Mouse (Mus musculus) limb, embryonic 11.5 days (tissue): ENCODE measurements around the gene Trim52. TPM values are rescaled to one million over a fixed set of nuclear protein-coding genes. Genes with fewer than 3 reads are reported as not detected.
"Not testable (repeated sequence)": the region's sequence is repeated elsewhere in the genome, so short reads cannot be mapped to it uniquely, and the experiment has no call there.

ENCODE experiments used
- ATAC-seq: fragments of 200-750 bp; cut with Nextera tagmentation; 2 replicates; pipeline ENCODE4 v1.8.0; 2017; ENCODE audit warnings: low read depth; ENCODE audit not compliant: insufficient number of reproducible peaks, low FRiP score, low TSS enrichment
- DNase-seq: peaks from one replicate; pipeline ENCODE4 v3.0.0-alpha.2; 2015; ENCODE audit warnings: low spot score
- H3K27ac ChIP-seq: fragments of 300-500 bp; sonication (generic); replicated peaks from 2 replicates; pipeline ENCODE4 v1.5.1; 2014; ENCODE audit warnings: low read depth, mild to moderate bottlenecking, low read length
- H3K27me3 ChIP-seq: fragments of 300-500 bp; sonication (generic); 2 replicates; pipeline ENCODE4 v1.6.1; 2014; ENCODE audit warnings: mild to moderate bottlenecking, low read length, mixed read lengths; ENCODE audit not compliant: control insufficient read depth, insufficient read depth
- H3K36me3 ChIP-seq: fragments of 300-500 bp; sonication (generic); 2 replicates; pipeline ENCODE4 v1.6.1; 2014; ENCODE audit warnings: mild to moderate bottlenecking, low read length, moderate library complexity, mixed read lengths; ENCODE audit not compliant: control insufficient read depth, insufficient read depth
- H3K4me1 ChIP-seq: fragments of 300-500 bp; sonication (generic); 2 replicates; pipeline ENCODE4 v1.6.1; 2014; ENCODE audit warnings: low read length, mixed read lengths; ENCODE audit not compliant: control insufficient read depth, insufficient read depth
- H3K4me2 ChIP-seq: fragments of 300-500 bp; sonication (generic); 2 replicates; pipeline ENCODE4 v1.6.1; 2014; ENCODE audit warnings: low read depth, mild to moderate bottlenecking, moderate library complexity; ENCODE audit not compliant: severe bottlenecking
- H3K4me3 ChIP-seq: fragments of 300-500 bp; sonication (generic); 2 replicates; pipeline ENCODE4 v1.5.1; 2014; ENCODE audit warnings: low read depth, low read length
- H3K9ac ChIP-seq: fragments of 300-500 bp; sonication (generic); 2 replicates; pipeline ENCODE4 v1.6.1; 2014; ENCODE audit warnings: mild to moderate bottlenecking, low read length
- H3K9me3 ChIP-seq: fragments of 300-500 bp; sonication (generic); 2 replicates; pipeline ENCODE4 v1.6.1; 2016; ENCODE audit warnings: low read length; ENCODE audit not compliant: control insufficient read depth
- WGBS: fragments of 180-500 bp; shearing (Covaris S2); extraction: QIAGEN DNeasy Blood & Tissue Kit; methylation state at CpG from one replicate; pipeline ENCODE4 v1.1.7; 2014; 5-methylcytosine and 5-hydroxymethylcytosine counted together
- polyA plus RNA-seq: library from polyadenylated mRNA; unstranded; fragments of >200 nt; fragmentation: Nextera tagmentation; extraction: Ambion mirVana; gene quantifications from 2 replicates; pipeline ENCODE4 v1.2.1, GENCODE M21; 2014

Trim52 gene
- polyA plus RNA-seq, 1 experiment from 2014 or later = not detected

DNA sequence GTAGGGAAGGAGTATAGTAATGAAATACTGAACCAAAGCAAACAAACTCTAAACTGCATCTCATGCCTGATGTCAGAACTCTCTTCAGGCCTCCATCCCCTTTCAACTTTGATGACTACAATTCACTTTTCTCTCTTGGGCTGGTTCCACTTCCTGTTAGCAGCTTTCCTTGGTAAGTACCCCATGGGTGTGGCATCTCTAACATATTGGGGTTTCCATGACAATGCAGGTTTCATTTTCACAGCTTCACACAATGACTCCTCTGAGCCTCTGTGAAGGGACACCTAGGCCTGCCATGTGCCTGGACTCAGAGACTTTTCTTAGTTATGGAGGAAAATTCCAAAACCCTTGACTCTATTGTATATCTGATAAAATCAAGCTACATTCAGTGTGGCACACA lies 30.3 kb downstream of the Trim52 start:
- H3K4me1 ChIP-seq = no peaks in the 10 kb centered on the region
- H3K9me3 ChIP-seq = no peaks in the 10 kb centered on the region
- H3K4me3 ChIP-seq = no peak overlapping the region
- no peaks in the 10 kb centered on the region for H3K27me3 ChIP-seq
- no peak overlapping the region for H3K27ac ChIP-seq
- no peak for DNase-seq
- H3K9ac ChIP-seq = no peak overlapping the region
- H3K4me2 ChIP-seq = no peak overlapping the region
- no peak for ATAC-seq
- H3K36me3 ChIP-seq = no peaks in the 10 kb centered on the region

DNA sequence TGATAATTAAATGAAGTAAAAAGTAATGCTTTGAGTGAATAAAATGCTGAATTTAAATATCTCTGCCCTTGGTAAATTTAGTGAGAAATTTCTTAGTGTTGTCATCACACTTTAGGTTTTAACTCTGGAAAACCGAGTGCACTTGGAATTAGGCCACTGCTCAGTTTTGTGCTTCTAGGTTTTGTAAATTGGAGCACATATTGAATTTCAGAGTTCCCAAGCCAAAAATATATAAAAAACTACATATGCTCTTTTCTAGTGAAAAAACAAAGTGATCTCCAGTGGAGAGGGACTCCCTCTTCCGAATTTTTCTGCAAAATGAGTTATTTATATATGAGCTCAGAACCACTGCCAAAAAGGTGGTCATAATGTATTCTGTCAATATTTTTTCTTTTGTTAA lies 45.2 kb downstream of the Trim52 start:
- no peaks in the 10 kb centered on the region for H3K27me3 ChIP-seq
- H3K4me3 ChIP-seq = no peak overlapping the region
- no peak overlapping the region for H3K9ac ChIP-seq
- WGBS = 82% methylated on average over 2 of the region's 2 CpGs
- no peak overlapping the region for H3K4me2 ChIP-seq
- H3K36me3 ChIP-seq = no peaks in the 10 kb centered on the region
- ATAC-seq (no peak), DNase-seq (no peak)
- no peak overlapping the region for H3K27ac ChIP-seq
- no peaks in the 10 kb centered on the region for H3K4me1 ChIP-seq
- no peaks in the 10 kb centered on the region for H3K9me3 ChIP-seq

GRCm38 (mm10) chr14:106154879-106155576 lies 49.0 kb downstream of the Trim52 start:
- no peak overlapping the region for H3K4me2 ChIP-seq
- DNase-seq (no peak), ATAC-seq (no peak)
- no peaks in the 10 kb centered on the region for H3K27me3 ChIP-seq
- H3K4me3 ChIP-seq = no peak overlapping the region
- H3K36me3 ChIP-seq = no peaks in the 10 kb centered on the region
- 64% methylated on average over 7 of the region's 7 CpGs for WGBS
- no peaks in the 10 kb centered on the region for H3K4me1 ChIP-seq
- H3K9me3 ChIP-seq = no peaks in the 10 kb centered on the region
- no peak overlapping the region for H3K27ac ChIP-seq
- no peak overlapping the region for H3K9ac ChIP-seq

DNA sequence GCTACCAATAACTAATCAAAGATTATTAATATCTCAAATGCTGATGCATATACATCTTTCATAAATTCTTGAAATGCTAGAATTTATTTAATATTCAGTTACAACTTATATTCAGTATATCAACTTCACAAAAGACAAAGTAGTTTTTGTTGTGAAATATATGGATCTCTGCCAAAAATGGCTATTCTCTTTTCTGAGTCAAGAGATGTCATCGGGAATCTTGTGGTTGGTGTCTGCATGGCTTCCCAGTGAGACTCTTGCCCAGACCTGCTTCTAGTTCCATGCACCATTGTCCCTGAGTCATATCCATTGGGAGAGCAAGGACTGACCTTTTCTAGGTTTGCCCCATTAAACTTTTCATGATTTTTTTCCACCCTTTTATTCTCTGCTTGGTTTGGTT lies 50.5 kb downstream of the Trim52 start:
- no peak for ATAC-seq
- H3K4me2 ChIP-seq = no peak overlapping the region
- H3K4me1 ChIP-seq = no peaks in the 10 kb centered on the region
- no peak overlapping the region for H3K4me3 ChIP-seq
- no peaks in the 10 kb centered on the region for H3K27me3 ChIP-seq
- DNase-seq = no peak
- no peak overlapping the region for H3K9ac ChIP-seq
- H3K36me3 ChIP-seq = no peaks in the 10 kb centered on the region
- H3K9me3 ChIP-seq = no peaks in the 10 kb centered on the region
- WGBS = 93% methylated on average over 1 of the region's 1 CpGs
- H3K27ac ChIP-seq = no peak overlapping the region

- WGBS = 71% methylated on average over 3 of the region's 3 CpGs
- no peak for DNase-seq
Measured at GRCm38 (mm10) chr14:106162331-106162730, 56.3 kb downstream of the Trim52 start.

GRCm38 (mm10) chr14:106163196-106163595 lies 57.2 kb downstream of the Trim52 start:
- no peak overlapping the region for H3K27ac ChIP-seq
- H3K27me3 ChIP-seq = no peaks in the 10 kb centered on the region
- H3K4me1 ChIP-seq = no peaks in the 10 kb centered on the region
- no peak overlapping the region for H3K4me2 ChIP-seq
- no peak for ATAC-seq
- no peaks in the 10 kb centered on the region for H3K36me3 ChIP-seq
- no peak overlapping the region for H3K9ac ChIP-seq
- DNase-seq = no peak
- no peak overlapping the region for H3K4me3 ChIP-seq
- no peaks in the 10 kb centered on the region for H3K9me3 ChIP-seq

More at GRCm38 (mm10) chr14:106162331-106162730, 56.3 kb downstream of the Trim52 start:
- no peaks in the 10 kb centered on the region for H3K27me3 ChIP-seq
- H3K9ac ChIP-seq = no peak overlapping the region
- no peak overlapping the region for H3K4me3 ChIP-seq
- no peaks in the 10 kb centered on the region for H3K4me1 ChIP-seq
- no peak overlapping the region for H3K27ac ChIP-seq
- no peak overlapping the region for H3K4me2 ChIP-seq
- no peaks in the 10 kb centered on the region for H3K9me3 ChIP-seq
- H3K36me3 ChIP-seq = no peaks in the 10 kb centered on the region
- no peak for ATAC-seq

DNA sequence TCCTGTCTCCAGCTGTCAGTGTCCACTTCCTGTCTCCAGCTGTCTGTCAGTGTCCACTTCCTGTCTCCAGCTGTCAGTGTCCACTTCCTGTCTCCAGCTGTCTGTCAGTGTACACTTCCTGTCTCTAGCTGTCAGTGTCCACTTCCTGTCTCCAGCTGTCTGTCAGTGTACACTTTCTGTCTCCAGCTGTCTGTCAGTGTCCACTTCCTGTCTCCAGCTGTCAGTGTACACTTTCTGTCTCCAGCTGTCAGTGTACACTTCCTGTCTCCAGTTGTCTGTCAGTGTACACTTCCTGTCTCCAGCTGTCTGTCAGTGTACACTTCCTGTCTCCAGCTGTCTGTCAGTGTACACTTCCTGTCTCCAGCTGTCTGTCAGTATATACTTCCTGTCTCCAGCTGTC lies 57.9 kb downstream of the Trim52 start:
- not testable (repeated sequence) for H3K27ac ChIP-seq, ATAC-seq, H3K9me3 ChIP-seq, DNase-seq, H3K4me3 ChIP-seq, H3K36me3 ChIP-seq, H3K4me2 ChIP-seq, H3K4me1 ChIP-seq, H3K27me3 ChIP-seq, H3K9ac ChIP-seq

GRCm38 (mm10) chr14:106176879-106177278 lies 70.9 kb downstream of the Trim52 start:
- 83% methylated on average over 5 of the region's 5 CpGs for WGBS
- no peak overlapping the region for H3K9ac ChIP-seq
- DNase-seq = no peak
- H3K9me3 ChIP-seq = no peaks in the 10 kb centered on the region
- H3K4me1 ChIP-seq = no peaks in the 10 kb centered on the region
- H3K4me3 ChIP-seq = no peak overlapping the region
- no peak for ATAC-seq
- H3K4me2 ChIP-seq = no peak overlapping the region
- no peak overlapping the region for H3K27ac ChIP-seq
- H3K36me3 ChIP-seq = no peaks in the 10 kb centered on the region
- H3K27me3 ChIP-seq = no peaks in the 10 kb centered on the region

DNA sequence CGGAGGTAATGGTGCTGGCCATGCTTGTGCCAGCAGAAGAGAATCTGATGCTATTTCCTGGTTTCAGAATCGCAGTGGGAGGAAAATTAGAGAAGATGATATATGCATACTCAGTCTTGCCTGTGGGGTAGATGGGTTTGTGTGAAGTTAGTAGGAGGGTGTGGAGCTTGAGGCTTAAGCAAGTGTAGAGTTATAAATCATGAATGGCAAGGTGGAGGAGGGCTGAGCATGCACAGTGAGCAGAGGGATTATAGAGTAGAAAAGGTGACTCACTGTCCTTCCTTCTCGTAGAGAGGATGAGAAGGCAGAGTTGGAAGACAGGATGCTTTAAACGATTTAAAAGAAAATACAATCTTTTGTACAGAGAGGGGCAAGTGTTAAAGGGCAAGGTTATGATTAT lies 72.2 kb downstream of the Trim52 start:
- no peaks in the 10 kb centered on the region for H3K36me3 ChIP-seq
- H3K4me1 ChIP-seq = no peaks in the 10 kb centered on the region
- ATAC-seq (no peak), DNase-seq (no peak)
- H3K4me2 ChIP-seq = no peak overlapping the region
- 75% methylated on average over 4 of the region's 4 CpGs for WGBS
- H3K9ac ChIP-seq = no peak overlapping the region
- no peak overlapping the region for H3K27ac ChIP-seq
- H3K9me3 ChIP-seq = no peaks in the 10 kb centered on the region
- no peak overlapping the region for H3K4me3 ChIP-seq
- no peaks in the 10 kb centered on the region for H3K27me3 ChIP-seq
